Mouse (Mus musculus): ENCODE results near the gene Tssc4. TPM values are rescaled to one million over a fixed set of nuclear protein-coding genes. Genes with fewer than 3 reads are reported as not detected.

Gene Tssc4
- polyA plus RNA-seq, 1 experiment from 2014 or later: 91.7 TPM

Other genes with a start within 250 kb of the Tssc4 start
- gene Th, start 138.1 kb upstream of the Tssc4 start, polyA plus RNA-seq (2016; fragmentation: Nextera tagmentation; extraction: Ambion mirVana): 21.6 and 28.0 TPM in 2 replicates
- 0.15 and 0.66 TPM in 2 replicates for gene Ascl2, start 100.0 kb upstream of the Tssc4 start, polyA plus RNA-seq (2016; fragmentation: Nextera tagmentation; extraction: Ambion mirVana)
- gene Tspan32, start 64.2 kb upstream of the Tssc4 start, polyA plus RNA-seq (2016; fragmentation: Nextera tagmentation; extraction: Ambion mirVana): 1.4 and 2.2 TPM in 2 replicates
- gene Cd81, start 16.5 kb upstream of the Tssc4 start, polyA plus RNA-seq (2016; fragmentation: Nextera tagmentation; extraction: Ambion mirVana): 255 and 258 TPM in 2 replicates
- 1.8 and 2.2 TPM in 2 replicates for gene Trpm5, start 25.4 kb downstream of the Tssc4 start, polyA plus RNA-seq (2016; fragmentation: Nextera tagmentation; extraction: Ambion mirVana)
- 0.99 and 2.0 TPM in 2 replicates for gene Kcnq1, start 37.1 kb downstream of the Tssc4 start, polyA plus RNA-seq (2016; fragmentation: Nextera tagmentation; extraction: Ambion mirVana)

All from neural tube, embryonic 12.5 days (tissue).